Mouse (Mus musculus) liver, postnatal 0 days (tissue): ENCODE results near the gene Slc9a4. TPM values are rescaled to one million over a fixed set of nuclear protein-coding genes. Genes with fewer than 3 reads are reported as not detected.

Experiments used
- ATAC-seq: fragments of 200-750 bp; cut with Nextera tagmentation; 2 replicates; pipeline ENCODE4 v1.8.0; 2017; ENCODE audit warnings: mild to moderate bottlenecking, moderate library complexity
- DNase-seq: peaks from one replicate; pipeline ENCODE4 v3.0.0-alpha.2; 2016
- H3K27ac ChIP-seq: fragments of 300-500 bp; sonication (generic); 2 replicates; pipeline ENCODE4 v1.5.1; 2014; ENCODE audit warnings: antibody characterized with exemption, moderate library complexity, mild to moderate bottlenecking, low read depth
- H3K27me3 ChIP-seq: fragments of 300-500 bp; sonication (generic); 2 replicates; pipeline ENCODE4 v1.6.1; 2014; ENCODE audit warnings: low read length, control low read depth, mixed read lengths; ENCODE audit not compliant: insufficient read depth
- H3K36me3 ChIP-seq: fragments of 300-500 bp; sonication (generic); replicated peaks from 2 replicates; pipeline ENCODE4 v1.6.1; 2014; ENCODE audit warnings: mild to moderate bottlenecking, control low read depth, low read length, moderate library complexity, mixed read lengths; ENCODE audit not compliant: insufficient read depth
- H3K4me1 ChIP-seq: fragments of 300-500 bp; sonication (generic); 2 replicates; pipeline ENCODE4 v1.6.1; 2014; ENCODE audit warnings: antibody characterized with exemption, mild to moderate bottlenecking, control low read depth; ENCODE audit not compliant: insufficient read depth
- H3K4me2 ChIP-seq: fragments of 300-500 bp; sonication (generic); 2 replicates; pipeline ENCODE4 v1.6.1; 2014; ENCODE audit warnings: low read depth, mild to moderate bottlenecking, low read length, moderate library complexity, mixed read lengths
- H3K4me3 ChIP-seq: fragments of 300-500 bp; sonication (generic); 2 replicates; pipeline ENCODE4 v1.5.1; 2014; ENCODE audit warnings: low read depth, low read length
- H3K9ac ChIP-seq: fragments of 300-500 bp; sonication (generic); replicated peaks from 2 replicates; pipeline ENCODE4 v1.6.1; 2014; ENCODE audit warnings: mild to moderate bottlenecking, moderate library complexity
- H3K9me3 ChIP-seq: fragments of 300-500 bp; sonication (generic); 2 replicates; pipeline ENCODE4 v1.6.1; 2016; ENCODE audit warnings: mild to moderate bottlenecking, control low read depth, low read length, mixed read lengths
- CTCF ChIP-seq: sonication (generic); IDR thresholded peaks from 2 replicates; pipeline ENCODE4 v1.5.1; 2016; ENCODE audit warnings: antibody characterized with exemption, low read depth
- EP300 ChIP-seq: IDR thresholded peaks from 2 replicates; pipeline ENCODE4 v1.6.1; 2016; ENCODE audit warnings: antibody characterized with exemption, low read depth, mild to moderate bottlenecking
- WGBS: fragments of 180-500 bp; shearing (Covaris S2); extraction: QIAGEN DNeasy Blood & Tissue Kit; methylation state at CpG from one replicate; pipeline ENCODE4 v1.1.7; 2014; ENCODE audit not compliant: insufficient replicate concordance; 5-methylcytosine and 5-hydroxymethylcytosine counted together
- polyA plus RNA-seq: library from polyadenylated mRNA; unstranded; fragments of >200 nt; fragmentation: Nextera tagmentation; extraction: Ambion mirVana; gene quantifications from 2 replicates; pipeline ENCODE4 v1.2.1, GENCODE M21; 2015

Slc9a4 gene
- polyA plus RNA-seq, 1 experiment from 2014 or later: not detected

GRCm38 (mm10) chr1:40632407-40633062, 52.7 kb downstream of the Slc9a4 start:
- H3K4me2 ChIP-seq: no peak overlapping the region
- DNase-seq (no peak), ATAC-seq (no peak)
- TF ChIP-seq EP300 (no peak), CTCF (no peak)
- peaks cover 2% of the 10 kb centered on the region; the same call in 1 of the 2 replicates for H3K4me1 ChIP-seq
- H3K9me3 ChIP-seq: no peaks in the 10 kb centered on the region
- H3K27me3 ChIP-seq: 0 out of 2 replicates have a peak, but pooled peaks cover 2% of the 10 kb centered on the region
- H3K36me3 ChIP-seq: no peaks in the 10 kb centered on the region
- H3K9ac ChIP-seq: no peak overlapping the region
- no peak overlapping the region for H3K4me3 ChIP-seq
- no peak overlapping the region for H3K27ac ChIP-seq
- 46% methylated on average over 2 of the region's 2 CpGs for WGBS

- no peak overlapping the region for H3K9ac ChIP-seq
- no peak overlapping the region for H3K4me3 ChIP-seq
- ATAC-seq (no peak), DNase-seq (peak; percentile 23)
- no peak for TF ChIP-seq EP300
- TF ChIP-seq CTCF: no peak
- H3K9me3 ChIP-seq: no peaks in the 10 kb centered on the region
- no peaks in the 10 kb centered on the region for H3K36me3 ChIP-seq
- H3K27ac ChIP-seq: no peak overlapping the region
- WGBS: 50% methylated on average over 4 of the region's 4 CpGs
- H3K4me1 ChIP-seq: peaks cover 2% of the 10 kb centered on the region; the same call in 1 of the 2 replicates
- no peaks in the 10 kb centered on the region for H3K27me3 ChIP-seq
- H3K4me2 ChIP-seq: no peak overlapping the region
Observed at GRCm38 (mm10) chr1:40634608-40635007, 54.7 kb downstream of the Slc9a4 start.

- no peak for DNase-seq
- Histone ChIP-seq H3K27me3 (no peaks in the 10 kb centered on the region), H3K4me2 (no peak overlapping the region), H3K4me1 (no peaks in the 10 kb centered on the region), H3K36me3 (no peaks in the 10 kb centered on the region), H3K9ac (no peak overlapping the region), H3K27ac (no peak overlapping the region), H3K9me3 (no peaks in the 10 kb centered on the region), H3K4me3 (no peak overlapping the region)
- 54% methylated on average over 2 of the region's 2 CpGs for WGBS
- ATAC-seq: no peak
- TF ChIP-seq EP300: no peak
- no peak for TF ChIP-seq CTCF
Observed at GRCm38 (mm10) chr1:40648234-40648633, 68.4 kb downstream of the Slc9a4 start.

GRCm38 (mm10) chr1:40650803-40651497, 71.1 kb downstream of the Slc9a4 start:
- no peak for DNase-seq
- Histone ChIP-seq H3K27me3 (no peaks in the 10 kb centered on the region), H3K27ac (no peak overlapping the region), H3K4me1 (no peaks in the 10 kb centered on the region), H3K36me3 (no peaks in the 10 kb centered on the region), H3K4me3 (no peak overlapping the region), H3K9ac (no peak overlapping the region), H3K4me2 (no peak overlapping the region), H3K9me3 (no peaks in the 10 kb centered on the region)
- TF ChIP-seq EP300: no peak
- TF ChIP-seq CTCF: no peak
- no peak for ATAC-seq
- 44% methylated on average over 6 of the region's 6 CpGs for WGBS

GRCm38 (mm10) chr1:40657035-40657434, 77.2 kb downstream of the Slc9a4 start:
- Histone ChIP-seq H3K9me3 (no peaks in the 10 kb centered on the region), H3K27ac (no peak overlapping the region), H3K4me2 (no peak overlapping the region), H3K27me3 (no peaks in the 10 kb centered on the region), H3K9ac (no peak overlapping the region), H3K4me3 (no peak overlapping the region), H3K4me1 (no peaks in the 10 kb centered on the region), H3K36me3 (no peaks in the 10 kb centered on the region)
- WGBS: 54% methylated on average over 4 of the region's 4 CpGs
- TF ChIP-seq CTCF (no peak), EP300 (no peak)
- ATAC-seq (no peak), DNase-seq (no peak)

- no peak overlapping the region for H3K4me3 ChIP-seq
- H3K9ac ChIP-seq: no peak overlapping the region
- no peak for TF ChIP-seq EP300
- TF ChIP-seq CTCF: peak; percentile 70
- H3K9me3 ChIP-seq: no peaks in the 10 kb centered on the region
- no peaks in the 10 kb centered on the region for H3K36me3 ChIP-seq
- H3K4me1 ChIP-seq: no peaks in the 10 kb centered on the region
- 49% methylated on average over 8 of the region's 8 CpGs for WGBS
- no peaks in the 10 kb centered on the region for H3K27me3 ChIP-seq
- DNase-seq (peak; percentile 38), ATAC-seq (no peak)
- no peak overlapping the region for H3K27ac ChIP-seq
- H3K4me2 ChIP-seq: no peak overlapping the region
Observed at GRCm38 (mm10) chr1:40657978-40658496, 78.2 kb downstream of the Slc9a4 start.
